Mouse (Mus musculus): ENCODE measurements around the gene Adam10.

GRCm38 (mm10) chr9:70751504-70752222 lies 72.9 kb downstream of the Adam10 start:
- no peak for TF ChIP-seq POLR2A (IDR thresholded peaks at IDR 0.05; ENCODE audit: borderline replicate concordance, control insufficient read depth, low read depth, low read length)
- TF ChIP-seq CTCF (IDR thresholded peaks at IDR 0.05; ENCODE audit: control insufficient read depth, insufficient read depth, low read length): no peak

Measured in bone marrow, adult 2 months (tissue).